Mouse (Mus musculus) T-helper 1 cell (primary cell): ENCODE results near the gene Acot12.

ENCODE experiments used
- in situ Hi-C: fragments of 300-600 bp; cut with MboI, MseI; formaldehyde crosslinking; loops from one replicate; pipeline ENCODE4 v1.15.1; 2025; ENCODE audit warnings: high pct_unique_total_duplicates

Acot12 gene

DNA sequence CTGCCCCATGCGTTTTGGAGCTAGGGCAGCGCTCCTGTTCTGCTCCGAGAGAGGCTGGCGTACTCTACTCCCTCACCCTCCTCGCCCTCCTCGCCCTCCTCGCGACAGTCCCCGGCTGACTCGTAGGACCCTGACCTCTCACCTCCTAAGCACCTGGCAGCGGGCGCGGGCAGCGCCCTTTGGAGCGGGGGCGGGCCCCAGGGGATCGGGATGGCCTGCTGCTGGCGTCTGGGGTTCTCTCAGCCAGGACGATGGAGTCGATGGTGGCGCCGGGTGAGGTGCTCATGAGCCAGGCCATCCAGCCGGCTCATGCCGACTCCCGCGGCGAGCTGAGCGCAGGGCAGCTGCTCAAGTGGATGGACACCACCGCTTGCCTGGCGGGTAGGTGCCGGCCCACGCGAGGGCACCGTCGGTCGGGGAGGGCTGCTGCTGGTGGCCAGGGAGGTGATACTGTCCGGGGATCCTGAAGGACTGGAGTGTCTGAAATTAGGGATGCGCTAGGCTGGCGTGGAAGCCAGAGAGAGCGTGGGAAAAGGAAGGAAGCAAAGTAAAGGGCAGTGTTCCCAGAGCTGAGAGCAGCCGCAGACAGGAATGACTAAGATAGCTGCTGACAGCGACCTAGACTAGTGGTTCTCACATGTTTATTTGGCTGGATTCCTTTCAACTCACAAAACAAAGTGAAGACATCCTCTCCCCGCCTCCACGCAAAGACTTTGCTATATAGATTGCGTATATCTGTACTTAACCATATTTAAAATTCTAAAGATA lies at the start of gene Acot12:
TSS of gene Acot12 (plus strand) at position 233 of the 768 bp plus-strand sequence.
- in situ Hi-C loops = no loop called here

GRCm38 (mm10) chr13:91693615-91694014 lies 47.7 kb upstream of the Acot12 start:
- in situ Hi-C loops = loop anchor here (10.0 kb wide), 2 partner anchors 229 to 759 kb away; partner anchors contain the start of gene Ssbp2

GRCm38 (mm10) chr13:91695406-91695805 lies 45.9 kb upstream of the Acot12 start:
- in situ Hi-C loops = loop anchor here (10.0 kb wide), 2 partner anchors 231 to 761 kb away; partner anchors contain the start of gene Ssbp2

DNA sequence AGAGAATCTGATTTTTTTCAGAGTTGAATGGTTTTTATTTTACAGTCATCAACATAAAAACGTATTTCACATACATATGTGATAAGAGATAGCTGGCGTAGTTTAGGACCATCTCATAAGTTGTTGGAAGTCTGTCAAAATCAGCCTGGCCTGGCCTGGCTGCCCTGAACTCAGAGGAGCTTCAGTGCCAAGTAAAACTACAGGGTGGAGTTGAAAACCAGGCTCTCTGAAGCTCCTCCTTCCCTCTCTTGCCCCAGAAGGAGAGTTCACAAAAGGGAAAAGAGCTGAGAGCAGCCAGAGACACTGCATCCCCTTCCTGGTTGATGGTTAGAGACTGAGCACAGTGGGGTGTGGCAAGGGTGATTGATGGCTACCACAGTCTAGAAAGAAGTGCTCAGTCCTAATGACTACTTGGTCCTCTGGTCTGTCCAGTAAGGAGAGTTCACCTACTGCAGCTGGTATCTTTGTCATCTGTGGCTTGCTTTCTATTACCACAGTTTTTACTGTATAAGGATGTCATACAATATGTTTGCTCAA lies 45.1 kb upstream of the Acot12 start:
- in situ Hi-C loops = loop anchor here (10.0 kb wide), 2 partner anchors 231 to 761 kb away; partner anchors contain the start of gene Ssbp2

GRCm38 (mm10) chr13:91697011-91697410 lies 44.3 kb upstream of the Acot12 start:
- in situ Hi-C loops = loop anchor here (10.0 kb wide), 2 partner anchors 232 to 762 kb away; partner anchors contain the start of gene Ssbp2

- in situ Hi-C loops = no loop called here
Measured at GRCm38 (mm10) chr13:91702337-91702736, 39.0 kb upstream of the Acot12 start.

DNA sequence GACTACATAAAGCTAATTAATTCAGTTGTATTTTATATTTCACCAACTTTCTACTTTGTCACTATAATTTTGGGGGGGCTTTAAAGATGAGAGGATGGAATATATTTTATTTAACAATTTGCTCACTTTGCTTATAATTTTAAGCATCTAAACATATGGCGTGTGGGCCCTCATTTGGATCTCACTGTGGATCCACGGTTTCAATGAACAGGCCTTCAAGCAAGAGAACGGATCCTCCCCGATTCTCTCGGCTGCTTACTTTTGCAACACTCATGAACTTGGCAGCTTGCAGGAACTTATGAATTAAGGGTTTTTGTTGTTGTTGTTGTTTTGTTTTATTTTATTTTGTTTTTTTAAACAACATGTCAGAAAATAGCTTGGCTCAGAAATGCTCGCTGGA lies 21.8 kb upstream of the Acot12 start:
- in situ Hi-C loops = no loop called here

GRCm38 (mm10) chr13:91723108-91723735 lies 18.1 kb upstream of the Acot12 start:
- in situ Hi-C loops = loop anchor here (5.0 kb wide), 1 partner anchor 54 kb away; no protein-coding TSS in a partner anchor

- in situ Hi-C loops = loop anchor here (5.0 kb wide), 1 partner anchor 54 kb away; no protein-coding TSS in a partner anchor
Measured at GRCm38 (mm10) chr13:91723736-91724119, 17.6 kb upstream of the Acot12 start.

DNA sequence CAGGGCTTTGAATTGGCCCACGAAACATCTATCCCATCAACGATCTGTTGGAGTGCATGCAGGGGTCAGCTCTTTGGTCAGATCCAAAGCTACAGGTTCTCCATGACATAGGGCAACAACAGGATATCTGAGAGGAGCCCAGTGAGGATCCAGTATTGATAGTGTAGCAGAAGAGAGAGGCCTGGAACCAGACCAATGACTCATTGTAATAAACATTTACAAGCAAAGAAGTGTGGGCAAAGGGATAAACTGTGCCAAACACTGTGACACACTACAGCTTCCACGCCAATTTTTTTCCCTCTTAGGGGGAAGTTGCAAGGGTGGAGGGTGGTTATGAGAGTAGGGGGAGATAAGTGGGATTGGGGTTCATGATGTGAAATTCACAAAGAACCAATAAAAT lies 17.1 kb upstream of the Acot12 start:
- in situ Hi-C loops = loop anchor here (5.0 kb wide), 1 partner anchor 53 kb away; no protein-coding TSS in a partner anchor

GRCm38 (mm10) chr13:91725130-91725529 lies 16.2 kb upstream of the Acot12 start:
- in situ Hi-C loops = no loop called here

DNA sequence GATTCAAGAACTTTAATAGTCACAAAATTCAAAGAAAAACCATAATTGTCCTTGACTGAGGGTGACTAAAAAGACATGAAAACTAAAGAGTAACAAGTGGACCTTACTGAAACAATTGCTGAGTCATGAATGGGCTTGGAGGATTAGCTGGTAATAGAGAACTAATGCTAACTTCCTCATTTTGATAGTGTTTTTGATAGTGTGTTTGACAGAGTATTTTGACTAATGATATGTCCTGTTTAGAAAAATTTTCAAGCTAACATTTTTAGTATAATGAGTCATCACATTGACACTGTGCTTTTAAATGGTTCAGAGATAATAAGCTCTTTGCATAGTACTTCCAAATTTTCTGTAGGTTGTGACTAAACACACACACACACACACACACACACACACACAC lies 13.4 kb upstream of the Acot12 start:
- in situ Hi-C loops = no loop called here

GRCm38 (mm10) chr13:91737191-91737590 lies 4.1 kb upstream of the Acot12 start:
- in situ Hi-C loops = no loop called here

DNA sequence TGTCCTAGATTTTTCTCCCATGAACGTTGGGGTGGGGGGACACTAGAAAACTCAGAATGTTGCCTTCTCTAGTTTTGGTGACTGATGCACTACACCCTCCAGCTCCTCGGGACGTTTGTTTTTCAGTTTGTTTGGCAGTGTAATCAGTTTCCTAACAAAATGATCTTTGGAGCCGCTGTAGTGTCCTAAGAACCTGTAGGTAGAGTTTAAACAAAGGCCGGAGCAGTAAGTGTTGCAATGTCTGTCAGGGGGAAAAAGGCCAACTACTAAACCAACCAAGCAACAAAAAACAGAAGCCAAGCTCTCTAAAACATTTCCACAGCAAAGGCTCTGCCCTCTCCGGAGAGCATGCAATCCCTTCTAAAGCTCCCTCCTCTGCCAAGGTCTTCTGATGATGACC lies 461 bp upstream of the Acot12 start:
- in situ Hi-C loops = no loop called here

DNA sequence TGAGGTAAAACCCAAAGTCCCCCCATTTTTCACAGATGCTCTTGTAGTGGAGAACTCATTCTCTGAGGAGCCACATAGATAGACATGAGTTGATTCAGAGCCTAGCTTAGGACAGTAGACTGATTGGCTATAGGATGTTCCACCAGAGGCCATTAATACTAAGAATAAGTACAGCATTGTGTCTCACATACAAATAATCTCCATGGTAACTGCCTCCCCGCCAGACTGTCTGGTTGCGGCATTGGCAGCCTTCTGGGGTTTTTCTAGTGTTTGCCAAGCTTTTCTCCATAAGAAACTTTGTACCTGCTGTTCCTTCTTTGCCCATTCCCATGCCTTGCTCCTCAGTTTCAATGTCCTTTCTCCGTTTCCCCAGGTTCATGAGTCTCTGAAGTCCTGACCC lies 1.9 kb downstream of the Acot12 start:
- in situ Hi-C loops = no loop called here

DNA sequence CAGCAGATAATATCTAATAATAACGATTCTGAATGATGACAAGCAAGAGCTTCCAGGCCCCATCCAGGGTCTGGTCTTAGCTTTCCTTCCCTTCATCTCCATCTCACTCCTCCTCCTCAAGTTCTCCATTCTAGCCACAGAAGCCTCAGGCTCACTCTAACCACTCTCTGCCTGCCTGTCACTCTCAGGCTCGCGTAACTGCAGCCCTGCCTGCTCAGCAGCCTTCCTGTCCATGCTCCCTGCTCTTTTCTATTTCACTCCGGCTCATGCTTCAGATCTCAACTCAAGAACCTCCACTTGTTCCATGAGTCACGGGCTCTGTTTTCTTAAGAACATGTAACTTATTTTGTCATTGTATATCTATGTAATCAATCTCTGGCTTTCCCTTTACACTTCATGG lies 5.2 kb downstream of the Acot12 start:
- in situ Hi-C loops = no loop called here

- in situ Hi-C loops = no loop called here
Measured at GRCm38 (mm10) chr13:91748401-91748800, 7.1 kb downstream of the Acot12 start.

GRCm38 (mm10) chr13:91749981-91750380 lies 8.7 kb downstream of the Acot12 start:
- in situ Hi-C loops = loop anchor here (25.0 kb wide), 1 partner anchor 1663 kb away; the partner anchor contains the start of genes Tmem167 and Xrcc4

- in situ Hi-C loops = loop anchor here (25.0 kb wide), 1 partner anchor 1666 kb away; the partner anchor contains the start of genes Tmem167 and Xrcc4
Measured at GRCm38 (mm10) chr13:91753724-91754123, 12.4 kb downstream of the Acot12 start.

GRCm38 (mm10) chr13:91754762-91755161 lies 13.4 kb downstream of the Acot12 start:
- in situ Hi-C loops = loop anchor here (25.0 kb wide), 1 partner anchor 1667 kb away; the partner anchor contains the start of genes Tmem167 and Xrcc4

DNA sequence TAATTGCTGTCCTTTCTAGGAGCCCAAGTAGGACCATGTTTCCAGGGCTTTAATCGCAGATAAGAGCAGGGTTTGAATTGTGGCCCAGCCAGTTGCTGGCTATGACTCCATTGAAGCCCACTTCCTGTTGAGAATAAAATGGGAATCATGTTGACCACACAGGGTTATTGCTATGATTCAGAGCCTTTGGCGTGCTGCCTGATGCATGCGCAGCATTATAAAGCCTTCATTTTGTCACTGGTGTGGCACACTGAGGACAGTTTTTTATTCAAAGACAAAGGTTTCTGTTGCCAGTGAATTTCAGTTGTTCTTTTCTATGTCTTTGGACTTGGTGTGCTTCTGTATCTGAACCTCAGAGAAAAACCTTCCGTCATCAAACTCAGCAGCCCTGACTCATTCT lies 14.9 kb downstream of the Acot12 start:
- in situ Hi-C loops = loop anchor here (25.0 kb wide), 1 partner anchor 1669 kb away; the partner anchor contains the start of genes Tmem167 and Xrcc4
